Mouse (Mus musculus): ENCODE results near the gene Clmp.

- TF ChIP-seq POLR2A (IDR thresholded peaks at IDR 0.05; ENCODE audit: borderline replicate concordance, extremely low read depth, low read depth, low read length) (no peak), CTCF (IDR thresholded peaks at IDR 0.05; ENCODE audit: insufficient read depth, low read length) (no peak)
These were observed 51.4 kb downstream of the Clmp start for GRCm38 (mm10) chr9:40737117-40737516.
